Mouse (Mus musculus) cerebellum, postnatal 4 days (tissue): ENCODE results near the gene Crtc2.

Source experiments
- DNase-seq, 2 experiments: peaks; one replicate each; pipeline ENCODE4 v3.0.0; 2022; ENCODE audit warnings: low spot score in 2 of 2, mixed read lengths in 1 of 2

Gene Crtc2

DNA sequence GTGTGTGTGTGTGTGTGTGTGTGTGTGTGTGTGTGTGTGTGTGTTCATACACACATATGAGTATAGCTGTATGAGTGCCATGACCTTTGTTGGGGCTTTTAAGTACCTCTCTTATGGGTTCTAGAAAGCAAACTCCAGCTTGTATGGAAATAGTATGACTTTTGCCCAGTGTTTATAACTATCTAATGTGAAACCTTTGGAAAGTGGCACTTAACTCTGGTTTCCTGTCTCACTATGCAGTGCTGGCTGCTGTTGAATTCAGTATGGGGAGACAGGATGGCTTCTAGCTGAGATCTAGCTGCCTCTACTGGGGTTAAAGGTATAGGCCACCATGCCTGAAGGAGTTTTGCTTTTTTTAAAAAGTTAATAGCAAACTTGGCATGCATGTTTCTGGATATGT is 55.6 kb downstream of the Crtc2 start:
- no peak for DNase-seq

DNA sequence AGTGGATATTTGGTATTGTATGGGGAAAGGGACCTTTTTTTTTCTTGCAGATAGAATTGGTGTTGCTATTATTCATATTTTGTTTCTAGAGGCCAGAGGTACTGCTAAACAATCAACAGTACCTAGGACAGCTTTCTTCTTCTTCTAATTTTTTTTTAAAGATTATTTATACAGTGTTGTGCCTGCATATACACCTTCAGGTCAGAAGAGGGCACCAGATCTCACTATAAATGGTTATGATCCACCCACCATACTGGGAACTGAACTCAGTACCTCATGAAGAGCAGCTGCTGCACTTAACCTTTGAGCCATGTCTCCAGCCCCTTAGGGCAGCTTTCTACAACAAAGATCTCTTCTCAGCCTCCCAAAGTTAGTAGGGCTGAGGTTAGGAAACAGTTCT is 59.4 kb downstream of the Crtc2 start:
- no peak for DNase-seq
